17 mouse cellular contexts compared by ENCODE assay signal in genomic region chr16:34325869-34326268, GRCm38 (mm10).
DNase-seq lines count a peak whose midpoint lies in the region; ATAC-seq lines count a peak whose summit lies in the region.
"Had no signal": no experiment of that assay in that cellular context is flagged by ENCODE, and none has a peak within 500 bp of the region (broad histone marks: within the 10 kb centered on the region; RNA-seq: fewer than 3 reads in every experiment).

No protein-coding gene starts in this region.

- peaks cover 28% of the 10 kb centered on the region for H3K4me1 ChIP-seq in heart, embryonic 10.5 days
- peaks cover 10% of the 10 kb centered on the region for H3K4me1 ChIP-seq in kidney, embryonic 16.5 days (ENCODE audit: insufficient read depth, low read length)
- no peaks in the 10 kb centered on the region; the same call in 1 of the 2 replicates for H3K4me1 ChIP-seq in liver, embryonic 16.5 days (ENCODE audit: control insufficient read depth, low read depth, low read length)
- no peaks in the 10 kb centered on the region for H3K4me1 ChIP-seq in liver, embryonic 11.5 days (replicated peaks; ENCODE audit: control insufficient read depth, insufficient read depth, low read length)
- H3K4me1 ChIP-seq: embryonic facial prominence, embryonic 12.5 days had no signal

- no peaks in the 10 kb centered on the region for H3K36me3 ChIP-seq in heart, embryonic 10.5 days
- H3K36me3 ChIP-seq in kidney, embryonic 16.5 days (ENCODE audit: insufficient read depth, low read length): no peaks in the 10 kb centered on the region
- H3K36me3 ChIP-seq in liver, embryonic 16.5 days (ENCODE audit: control insufficient read depth, insufficient read depth): no peaks in the 10 kb centered on the region
- H3K36me3 ChIP-seq in liver, embryonic 11.5 days (ENCODE audit: control insufficient read depth, insufficient read depth, low read length): no peaks in the 10 kb centered on the region
- H3K36me3 ChIP-seq: forebrain, embryonic 15.5 days; heart, embryonic 13.5 days had no signal

- no peaks in the 10 kb centered on the region for H3K9me3 ChIP-seq in heart, embryonic 10.5 days
- no peaks in the 10 kb centered on the region for H3K9me3 ChIP-seq in kidney, embryonic 16.5 days (ENCODE audit: low read length)
- H3K9me3 ChIP-seq in liver, embryonic 16.5 days (replicated peaks; ENCODE audit: control insufficient read depth, low read length): no peaks in the 10 kb centered on the region
- no peaks in the 10 kb centered on the region for H3K9me3 ChIP-seq in liver, embryonic 11.5 days (ENCODE audit: control insufficient read depth, low read length)
- H3K9me3 ChIP-seq: embryonic facial prominence, embryonic 12.5 days; forebrain, embryonic 15.5 days; heart, embryonic 13.5 days; hindbrain, embryonic 12.5 days had no signal

- H3K4me3 ChIP-seq in heart, embryonic 10.5 days: no peak overlapping the region
- no peak overlapping the region for H3K4me3 ChIP-seq in kidney, embryonic 16.5 days (ENCODE audit: low read length)
- no peak overlapping the region for H3K4me3 ChIP-seq in liver, embryonic 16.5 days (ENCODE audit: low read depth, low read length)
- H3K4me3 ChIP-seq in liver, embryonic 11.5 days (ENCODE audit: low read depth, low read length): no peak overlapping the region
- H3K4me3 ChIP-seq: embryonic facial prominence, embryonic 12.5 days; forebrain, embryonic 15.5 days; heart, embryonic 13.5 days; hindbrain, embryonic 12.5 days had no signal

- no peaks in the 10 kb centered on the region for H3K27me3 ChIP-seq in heart, embryonic 10.5 days (ENCODE audit: insufficient read depth, poor library complexity, severe bottlenecking)
- H3K27me3 ChIP-seq in kidney, embryonic 16.5 days (ENCODE audit: insufficient read depth, low read length): no peaks in the 10 kb centered on the region
- H3K27me3 ChIP-seq in liver, embryonic 16.5 days (ENCODE audit: control insufficient read depth, insufficient read depth, low read depth, low read length): no peaks in the 10 kb centered on the region
- H3K27me3 ChIP-seq in liver, embryonic 11.5 days (replicated peaks; ENCODE audit: control insufficient read depth, insufficient read depth, low read length): no peaks in the 10 kb centered on the region
- H3K27me3 ChIP-seq: embryonic facial prominence, embryonic 12.5 days; forebrain, embryonic 15.5 days; heart, embryonic 13.5 days; hindbrain, embryonic 12.5 days had no signal

- no peak overlapping the region for H3K9ac ChIP-seq in kidney, embryonic 16.5 days (replicated peaks; ENCODE audit: low read length)
- no peak overlapping the region for H3K9ac ChIP-seq in liver, embryonic 16.5 days (ENCODE audit: low read depth, low read length)
- H3K9ac ChIP-seq in liver, embryonic 11.5 days (ENCODE audit: low read depth, low read length): no peak overlapping the region
- H3K9ac ChIP-seq: embryonic facial prominence, embryonic 12.5 days; forebrain, embryonic 15.5 days; heart, embryonic 13.5 days; hindbrain, embryonic 12.5 days had no signal

- no peak overlapping the region for H3K4me2 ChIP-seq in kidney, embryonic 16.5 days (replicated peaks; ENCODE audit: low read depth, low read length)
- H3K4me2 ChIP-seq in liver, embryonic 16.5 days (ENCODE audit: low read depth, low read length): no peak overlapping the region
- H3K4me2 ChIP-seq in liver, embryonic 11.5 days: no peak overlapping the region
- H3K4me2 ChIP-seq: embryonic facial prominence, embryonic 12.5 days; forebrain, embryonic 15.5 days; heart, embryonic 13.5 days; hindbrain, embryonic 12.5 days had no signal

- WGBS in heart, embryonic 10.5 days: 81% methylated on average over 3 of the region's 3 CpGs
- WGBS in kidney, embryonic 16.5 days: 77% methylated on average over 3 of the region's 3 CpGs
- 35% methylated on average over 3 of the region's 3 CpGs for WGBS in liver, embryonic 16.5 days (ENCODE audit: insufficient replicate concordance)
- WGBS in liver, embryonic 11.5 days: 73% methylated on average over 3 of the region's 3 CpGs

- H3K27ac ChIP-seq in heart, embryonic 10.5 days: no peak overlapping the region
- H3K27ac ChIP-seq in kidney, embryonic 16.5 days (ENCODE audit: low read length): no peak overlapping the region
- H3K27ac ChIP-seq in liver, embryonic 16.5 days (ENCODE audit: low read length): no peak overlapping the region
- H3K27ac ChIP-seq in liver, embryonic 11.5 days (ENCODE audit: low read depth, low read length): no peak overlapping the region
- H3K27ac ChIP-seq: embryonic facial prominence, embryonic 12.5 days; forebrain, embryonic 15.5 days; heart, embryonic 13.5 days; hindbrain, embryonic 12.5 days had no signal

- no peak for ATAC-seq in kidney, embryonic 16.5 days (ENCODE audit: low FRiP score, low TSS enrichment)
- ATAC-seq in liver, embryonic 16.5 days (ENCODE audit: low read depth): peak; percentile 7; the same call in 1 of the 2 replicates
- no peak for ATAC-seq in liver, embryonic 11.5 days (replicated peaks; ENCODE audit: low FRiP score)
- ATAC-seq in hematopoietic stem cell, adult 5-6 weeks (replicated peaks in 1 of 2; ENCODE audit: insufficient read depth in 1 of 2, low FRiP score in 2 of 2, low TSS enrichment in 1 of 2, low read depth in 1 of 2, poor library complexity in 2 of 2, severe bottlenecking in 2 of 2): peak; percentile 23 to 75; a peak in 3 of 4 replicates
- ATAC-seq: forebrain, embryonic 15.5 days had no signal

- peak; percentile 87 for DNase-seq in heart, adult 11 months
- DNase-seq in heart, embryonic 10.5 days (ENCODE audit: low spot score): no peak
- peak; percentile 73 for DNase-seq in kidney, adult 9 months
- no peak for DNase-seq in liver, embryonic 11.5 days (ENCODE audit: low spot score)
- DNase-seq: adrenal gland, postnatal 14 days; cerebellum, adult 11-12 months; cerebellum, adult 9-10 months; cerebellum, postnatal 25 days; gastrocnemius, postnatal 10 days; heart, postnatal 36 days had no signal

Comparison
In these comparisons a context has a peak if more than half of its experiments do, and no peak if none do; other contexts are left out.
1. DNase-seq: peak in heart, adult 11 months (single experiment) and kidney, adult 9 months (single experiment); none in heart, embryonic 10.5 days (single experiment) and liver, embryonic 11.5 days (single experiment).
2. ATAC-seq: peak in liver, embryonic 16.5 days (single experiment) and hematopoietic stem cell, adult 5-6 weeks (2 of 2); none in kidney, embryonic 16.5 days (single experiment) and liver, embryonic 11.5 days (single experiment).